Mouse (Mus musculus): Measurements from ENCODE around the gene Ints6.

DNA sequence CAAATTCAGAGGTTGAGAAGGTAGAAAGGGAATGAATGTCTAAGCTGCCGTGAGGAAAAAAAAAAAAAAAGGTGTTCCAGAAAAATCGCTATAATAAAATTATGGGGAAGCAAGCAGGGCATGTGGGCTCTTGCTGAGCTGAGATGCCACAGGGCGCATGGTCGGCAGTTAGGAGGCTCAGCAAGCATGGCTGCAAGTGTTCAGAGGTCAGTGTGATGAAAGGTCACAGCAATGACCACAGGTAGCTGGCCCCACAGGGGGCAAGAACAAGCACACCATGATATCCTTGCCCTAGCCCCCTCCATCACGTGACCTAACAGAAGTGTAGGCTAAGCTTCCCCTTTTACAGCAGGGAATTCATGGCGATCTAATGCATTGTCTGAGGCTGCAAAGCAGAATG lies 12.8 kb upstream of the Ints6 start:
- no peak for TF ChIP-seq GATA1 (IDR thresholded peaks at IDR 0.05; ENCODE audit: low read length)
- TF ChIP-seq TAL1 (IDR thresholded peaks at IDR 0.05; ENCODE audit: low read length), result no peak
